Mouse (Mus musculus) cerebellum, postnatal 4 days (tissue): ENCODE results near the gene Lrrc29.

Source experiments
- DNase-seq, 2 experiments: peaks; one replicate each; pipeline ENCODE4 v3.0.0; 2022; ENCODE audit warnings: low spot score in 2 of 2, mixed read lengths in 1 of 2

Gene Lrrc29

DNA sequence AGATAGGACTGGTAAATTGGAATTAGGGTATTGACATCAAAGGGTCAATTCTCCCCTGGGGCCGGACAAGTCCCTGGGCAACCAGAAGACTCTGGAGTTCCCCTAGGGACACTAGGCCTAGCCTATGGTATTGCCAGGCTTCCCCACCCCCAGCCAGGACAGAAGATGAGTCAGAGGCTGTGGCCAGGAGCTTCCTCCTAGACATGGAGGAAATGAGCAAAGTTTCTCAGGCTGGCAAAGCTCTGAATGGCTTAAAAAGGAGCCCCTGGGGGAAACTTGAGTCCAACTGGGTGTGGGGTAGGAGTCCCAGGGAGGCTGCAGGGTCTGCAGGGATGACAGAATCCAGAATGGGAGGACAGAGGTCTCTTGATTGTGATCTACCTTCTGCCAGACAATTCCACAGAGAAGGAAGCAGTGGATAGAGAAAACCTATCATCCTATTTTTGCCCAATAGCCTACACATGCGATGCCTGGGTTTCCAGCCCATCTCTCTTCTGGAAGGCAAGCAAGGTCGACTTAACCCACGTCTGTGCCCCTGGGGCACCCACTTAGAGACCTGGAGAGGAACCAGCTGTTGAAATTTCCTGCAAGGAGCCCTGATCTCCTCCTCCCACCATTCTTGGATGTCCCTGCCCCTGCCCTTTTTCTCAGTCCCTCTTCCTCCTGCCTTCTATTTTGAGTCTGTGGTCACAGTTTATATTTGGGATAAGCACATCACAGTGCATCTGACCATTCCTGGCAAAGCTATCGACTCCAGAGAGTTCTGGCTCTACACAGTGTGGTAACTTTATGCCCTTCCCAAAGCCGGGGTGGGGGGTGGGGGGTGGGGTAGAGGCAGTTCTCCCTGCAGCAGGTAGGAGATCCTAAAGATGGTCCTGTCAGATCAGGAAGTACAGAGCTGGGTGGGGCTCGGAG lies 19.2 kb upstream of the Lrrc29 start:
- DNase-seq: no peak

DNA sequence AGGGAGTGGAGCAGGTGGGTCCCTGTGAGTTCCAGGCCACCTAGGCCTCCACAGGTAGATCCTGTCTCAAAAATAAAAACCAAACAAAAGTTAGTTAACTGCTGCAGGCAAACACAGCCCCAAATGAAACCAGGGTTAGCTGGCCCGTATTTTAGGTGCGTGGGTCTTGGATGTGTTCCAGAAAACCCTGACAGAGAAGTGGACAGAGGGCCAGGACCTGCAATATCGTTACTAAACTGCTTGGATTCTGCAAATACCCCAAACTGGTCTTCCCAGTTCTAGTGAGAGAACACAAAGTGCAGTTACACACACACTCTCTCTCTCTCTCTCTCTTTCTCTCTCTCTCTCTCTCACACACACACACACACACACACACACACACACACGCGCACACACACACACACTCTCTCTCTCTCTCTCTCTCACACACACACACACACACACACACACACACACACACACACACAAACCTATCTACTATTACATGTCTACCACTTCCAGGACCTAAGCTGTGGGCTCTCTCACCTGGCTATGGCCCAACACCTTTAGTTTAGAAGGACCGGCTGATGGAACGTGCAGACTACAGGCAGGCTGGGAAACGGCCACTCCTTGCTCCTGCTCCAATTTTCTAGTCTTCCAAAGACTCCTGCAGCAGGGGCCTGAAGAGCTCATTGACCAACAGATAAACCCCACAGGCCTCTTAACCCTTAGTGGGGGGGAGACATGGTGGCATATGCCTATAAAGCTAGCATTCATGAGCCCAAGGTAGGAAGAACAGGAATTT lies 17.9 kb upstream of the Lrrc29 start:
- DNase-seq: no peak

DNA sequence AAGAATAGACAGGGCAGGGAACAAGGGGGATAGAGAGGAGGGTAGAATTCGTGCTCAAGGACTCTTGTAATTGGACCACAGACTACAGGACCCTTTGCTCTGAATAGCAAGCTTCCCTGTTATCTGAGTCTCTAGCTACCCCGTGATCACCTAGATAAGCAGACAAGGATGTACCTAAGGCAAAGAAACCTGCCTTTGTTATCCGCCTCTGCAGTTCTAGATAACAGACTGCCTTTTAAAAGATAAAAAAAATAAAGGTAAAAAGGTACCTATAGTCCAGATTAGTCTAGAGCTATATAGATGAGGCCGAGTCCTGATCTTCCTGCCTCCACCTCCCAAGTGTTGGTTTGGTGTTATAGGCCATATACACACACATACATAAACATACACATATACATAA lies 16.7 kb upstream of the Lrrc29 start:
- no peak for DNase-seq

DNA sequence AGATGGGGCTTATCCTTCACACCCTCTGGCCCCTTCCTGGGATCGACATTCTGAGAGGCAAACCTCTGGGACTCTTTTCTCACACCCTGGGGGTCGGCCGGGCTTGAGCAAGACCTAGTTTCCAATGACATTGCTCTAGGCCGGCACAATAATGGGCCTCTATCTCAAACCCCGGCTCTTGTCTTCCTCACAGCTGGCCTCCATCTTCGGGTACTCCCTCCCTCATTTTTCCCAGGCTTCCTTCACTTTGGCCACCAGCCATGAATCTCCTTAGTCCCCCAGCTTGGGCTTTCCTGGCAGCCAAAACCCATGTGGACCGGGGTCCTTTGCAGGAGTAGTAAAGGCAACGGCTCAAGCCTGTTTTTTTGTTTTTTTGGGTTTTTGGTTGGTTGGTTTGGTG lies 15.3 kb upstream of the Lrrc29 start:
- no peak for DNase-seq

DNA sequence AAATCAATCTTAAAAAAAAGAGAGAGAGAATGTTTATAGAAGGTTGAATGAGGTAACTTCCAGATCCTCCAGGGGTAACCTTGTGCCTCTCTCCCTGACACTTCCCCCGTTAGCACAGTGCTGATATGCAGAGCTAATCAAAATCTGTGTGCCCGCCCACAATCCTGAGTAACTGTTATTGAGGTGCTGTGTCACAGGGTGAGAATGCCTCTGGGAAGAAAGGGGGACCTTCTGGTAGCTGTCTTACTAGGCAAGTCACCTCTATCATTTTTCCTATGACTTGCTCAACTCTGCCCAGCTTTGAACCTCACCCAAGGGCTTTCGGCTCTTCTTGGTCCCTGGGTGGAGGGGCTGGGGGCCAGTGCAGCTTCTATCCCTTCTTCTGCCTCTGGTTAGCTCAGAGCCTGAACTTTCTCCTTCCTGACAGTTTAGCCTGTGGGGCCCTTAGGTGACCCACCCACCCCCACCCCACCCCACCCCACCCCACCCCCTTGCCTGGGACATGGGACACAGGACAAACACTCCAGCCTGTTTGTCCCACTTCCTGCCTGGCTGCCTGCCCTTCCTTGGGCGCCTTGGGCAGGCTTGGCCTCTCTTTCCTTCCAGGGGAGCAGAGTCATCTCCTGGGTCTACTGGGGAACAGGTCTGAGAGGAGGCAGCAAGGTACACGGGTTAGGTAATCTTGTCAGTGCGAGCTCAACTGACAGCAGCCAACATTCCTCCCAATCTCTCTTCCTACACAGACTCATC lies 14.0 kb upstream of the Lrrc29 start:
- DNase-seq: no peak

DNA sequence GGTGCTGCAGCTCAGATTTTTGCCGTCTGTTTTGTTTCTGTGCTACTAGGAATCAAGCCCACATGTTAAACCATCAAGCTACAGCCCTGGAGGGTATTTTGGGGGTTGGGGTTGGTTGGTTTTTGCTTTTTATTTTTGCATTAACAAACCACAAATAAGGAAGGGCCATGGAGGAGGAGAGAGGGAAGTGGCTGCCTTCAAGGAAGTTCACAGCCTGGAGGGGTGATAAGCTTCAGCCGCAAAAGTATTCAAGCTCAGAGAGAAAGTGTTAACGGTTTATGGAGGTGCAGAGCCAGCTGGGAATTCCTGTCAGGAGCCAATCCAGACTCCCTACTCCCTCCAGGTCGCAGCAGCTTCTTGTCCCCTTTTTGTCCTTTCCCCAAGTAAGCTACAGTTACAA lies 12.9 kb upstream of the Lrrc29 start:
- DNase-seq: no peak

DNA sequence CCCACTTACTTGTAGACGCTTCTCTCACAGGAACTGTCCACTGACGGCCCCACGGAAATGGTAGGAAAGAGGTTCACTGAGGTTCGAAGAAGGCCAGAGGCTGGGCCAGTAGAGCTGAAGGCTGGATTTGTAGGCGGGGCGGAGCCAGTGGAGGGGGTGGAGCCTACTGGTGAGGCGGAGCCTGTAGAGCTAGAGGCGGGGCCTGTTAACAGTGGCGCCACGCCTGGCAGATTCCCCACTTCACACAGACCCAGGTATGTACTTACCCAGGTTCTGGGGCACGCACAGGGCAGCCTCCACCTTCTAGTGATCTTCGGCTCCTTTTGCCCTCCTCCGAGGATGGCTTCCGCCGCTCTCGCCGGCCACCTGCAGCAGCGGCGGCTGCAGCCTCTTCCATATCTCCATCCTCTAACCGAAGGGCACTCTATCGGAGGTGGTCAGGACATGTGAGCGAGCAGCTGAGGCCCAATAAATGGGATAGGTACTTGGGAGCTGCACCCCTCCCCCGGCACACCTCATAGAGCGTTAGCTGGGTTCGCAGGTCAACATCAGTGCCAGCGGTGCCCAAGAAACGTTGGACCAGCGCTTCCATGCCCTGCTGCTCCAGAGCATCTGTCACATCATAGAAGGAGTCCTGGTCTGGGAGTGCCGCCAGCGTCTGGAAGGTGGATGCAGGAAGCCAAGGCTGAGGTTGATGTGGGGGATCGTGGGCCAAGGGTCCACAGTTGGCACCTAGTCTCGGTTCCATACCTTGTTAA lies 10.5 kb upstream of the Lrrc29 start:
- no peak for DNase-seq

DNA sequence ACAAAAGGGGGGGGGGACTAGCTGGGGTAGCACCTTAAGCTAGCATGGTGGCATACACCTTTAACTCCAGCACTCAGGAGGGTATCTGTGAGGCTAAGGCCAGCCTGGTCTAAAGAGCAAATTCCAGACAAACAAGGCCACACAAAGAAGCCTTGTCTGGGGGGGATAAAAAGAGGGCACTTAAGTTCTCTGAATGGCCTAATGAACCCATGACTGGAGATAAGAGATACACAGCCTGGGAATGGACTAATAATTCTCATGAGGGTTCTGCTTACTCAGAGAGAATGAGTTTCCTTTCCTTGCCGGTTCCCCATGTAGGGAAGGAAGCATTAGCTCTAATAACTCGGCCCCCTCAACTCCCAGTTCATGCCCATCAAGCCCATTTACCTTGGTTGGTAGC lies 6.4 kb upstream of the Lrrc29 start:
- no peak for DNase-seq

DNA sequence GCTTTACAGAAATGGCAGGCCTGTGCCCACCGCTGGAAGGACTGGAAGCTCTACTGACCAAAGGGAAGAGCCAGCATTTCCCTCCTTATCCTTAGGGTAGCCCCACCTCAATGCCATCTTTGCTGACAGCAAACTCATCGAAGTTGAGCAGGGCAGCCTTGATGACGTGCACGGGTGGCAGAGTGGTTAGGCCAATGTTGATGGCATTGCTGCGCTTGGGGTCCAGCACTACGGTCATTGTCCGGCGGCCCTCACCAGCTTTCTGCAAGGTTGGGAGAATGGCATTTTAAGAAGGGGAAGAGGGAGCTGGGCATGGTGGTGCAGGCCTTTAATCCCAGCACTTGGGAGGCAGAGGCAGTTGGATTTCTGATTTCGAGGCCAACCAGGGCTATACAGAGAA lies 5.9 kb upstream of the Lrrc29 start:
- DNase-seq: no peak

DNA sequence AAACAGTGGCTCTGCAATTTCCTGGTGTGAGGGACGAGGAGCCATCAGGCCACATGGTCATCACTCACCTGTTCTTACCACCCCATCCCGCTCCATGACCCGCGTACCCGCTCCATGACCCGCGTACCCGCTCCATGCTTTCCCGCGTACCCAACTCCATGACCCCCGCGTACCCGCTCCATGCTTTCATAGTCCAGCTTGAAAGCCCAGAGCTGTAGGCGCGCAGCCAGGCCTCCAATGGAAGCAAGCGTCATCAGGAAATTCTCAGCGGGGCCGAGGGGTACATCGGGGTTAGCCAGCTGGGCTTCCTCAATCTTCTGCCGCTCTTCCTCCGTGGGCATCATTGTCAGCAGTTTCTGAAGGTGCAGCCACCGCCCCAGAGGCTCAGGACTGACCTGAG lies 5.4 kb upstream of the Lrrc29 start:
- no peak for DNase-seq

DNA sequence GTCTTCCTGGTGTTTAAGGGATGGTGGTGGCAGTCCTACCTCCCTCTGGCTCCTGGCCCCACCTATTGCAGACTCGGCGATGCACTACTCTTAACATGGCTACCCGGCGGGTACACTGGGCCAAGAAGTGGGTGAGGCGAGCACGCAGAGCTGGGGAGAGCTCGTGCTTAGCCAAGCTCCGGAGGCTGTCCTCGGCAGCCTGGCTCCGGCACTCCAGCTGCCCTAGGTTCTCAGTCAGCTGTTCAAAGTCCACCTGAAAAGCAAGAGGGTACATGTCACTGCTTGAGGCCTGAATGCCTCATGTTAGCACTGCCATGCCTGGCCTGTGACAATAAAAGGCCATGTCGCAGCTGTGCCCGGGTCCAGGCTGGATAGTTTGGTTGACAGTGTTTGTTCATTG lies 4.2 kb upstream of the Lrrc29 start:
- DNase-seq: no peak

DNA sequence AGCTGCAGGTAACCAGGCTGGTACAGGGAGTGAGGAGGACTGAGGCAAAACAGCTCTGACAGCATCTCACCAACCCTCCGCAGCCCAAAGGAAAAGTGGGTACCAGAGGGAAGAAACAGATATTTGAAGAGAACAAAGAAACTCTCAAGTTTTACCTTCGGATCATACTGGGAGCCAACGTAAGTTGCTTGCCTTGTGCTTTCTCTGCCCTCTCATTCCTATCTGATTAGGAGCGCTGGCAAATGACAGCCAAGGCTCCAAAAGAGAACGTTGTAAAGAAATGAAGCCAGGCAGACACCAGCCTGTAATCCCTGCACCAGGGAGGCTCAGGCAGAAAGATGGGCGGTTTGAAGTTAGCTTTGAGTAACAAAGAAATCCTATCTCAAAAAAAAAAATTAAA lies 890 bp upstream of the Lrrc29 start:
- no peak for DNase-seq

DNA sequence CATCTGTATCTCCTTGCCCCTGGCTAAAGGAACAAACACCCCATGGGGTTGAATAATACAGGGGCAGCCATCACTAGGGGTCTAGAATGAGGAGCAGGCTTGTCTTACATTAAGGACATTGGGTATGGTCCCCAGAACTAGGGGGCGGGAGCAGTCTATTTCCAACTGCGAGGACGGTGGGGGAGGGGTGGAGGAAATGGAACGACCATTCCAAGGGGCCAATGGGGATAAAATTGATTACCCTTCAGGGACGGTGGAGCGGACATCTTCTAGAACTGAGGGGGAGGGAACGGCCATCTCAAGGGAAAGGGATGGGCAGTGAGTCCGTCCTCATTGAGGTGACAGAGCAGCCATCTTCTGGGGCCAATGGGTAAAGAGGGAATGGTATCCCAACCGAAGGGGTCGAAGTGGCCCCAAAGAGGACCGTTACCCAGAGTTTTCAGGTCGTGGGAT lies 411 bp downstream of the Lrrc29 start:
- DNase-seq: no peak

DNA sequence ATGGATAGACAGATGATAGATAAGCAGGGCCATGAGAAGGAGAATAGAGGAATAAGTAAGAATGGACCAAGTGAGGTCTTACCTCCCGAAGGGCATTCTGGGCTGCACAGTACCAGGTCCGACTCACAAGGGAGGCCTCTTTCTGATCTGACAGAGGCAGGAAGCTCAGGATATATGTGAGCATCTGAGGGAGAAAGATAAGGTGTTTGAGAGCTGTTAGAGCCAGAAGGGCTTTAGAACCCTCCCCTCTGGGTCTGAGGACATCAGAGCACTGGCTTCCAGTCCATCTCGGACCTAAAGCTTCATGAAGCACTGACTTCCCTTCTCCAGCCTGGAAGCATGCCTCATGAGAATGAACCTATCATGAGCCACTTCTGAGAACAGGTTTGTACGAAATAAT lies 2.9 kb downstream of the Lrrc29 start:
- DNase-seq: no peak

DNA sequence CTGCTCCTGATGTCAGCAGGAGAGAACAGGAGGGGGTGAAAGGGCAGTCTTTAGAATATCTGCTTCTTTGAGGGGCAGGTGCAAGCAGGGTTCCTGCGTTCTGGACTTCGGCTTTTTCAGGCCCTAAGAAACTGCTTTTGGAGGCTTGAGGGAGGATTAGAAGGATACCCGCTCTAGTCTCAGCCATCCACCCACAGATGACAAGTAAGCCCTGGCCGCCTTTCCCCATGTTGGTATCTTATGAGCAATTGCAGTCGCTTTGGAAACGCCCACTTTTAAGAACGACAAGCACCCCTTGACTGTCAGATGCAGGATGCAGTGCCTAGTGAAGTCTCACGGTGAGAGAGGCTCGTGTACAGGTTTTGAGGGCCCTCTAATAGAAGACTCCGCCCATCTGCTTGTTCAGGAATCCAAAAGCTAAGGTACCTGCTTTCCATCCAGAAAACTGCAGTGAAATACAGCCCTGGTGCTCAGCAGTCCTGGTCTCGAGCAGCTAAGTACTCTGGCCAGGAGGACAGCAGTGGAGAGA lies 7.4 kb downstream of the Lrrc29 start:
- DNase-seq: no peak

DNA sequence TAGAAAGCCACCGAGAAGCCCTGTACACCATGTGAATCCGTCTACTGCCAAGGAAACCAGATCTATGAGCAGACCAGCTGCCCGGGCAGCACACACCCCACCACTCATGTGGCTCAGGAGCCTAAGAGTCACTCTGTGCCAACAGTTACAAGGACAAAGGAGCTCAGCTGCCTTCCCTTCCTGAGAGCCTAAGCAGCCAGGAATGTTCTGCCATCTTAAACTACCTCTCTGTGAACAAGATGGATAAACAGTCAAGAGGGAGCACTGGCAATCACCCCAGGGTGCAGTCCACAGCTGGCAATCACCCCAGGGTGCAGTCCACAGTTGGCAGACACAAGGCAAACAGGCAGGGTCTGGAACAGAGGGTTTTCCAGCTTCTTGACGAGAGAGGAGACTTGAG lies 8.1 kb downstream of the Lrrc29 start:
- no peak for DNase-seq

DNA sequence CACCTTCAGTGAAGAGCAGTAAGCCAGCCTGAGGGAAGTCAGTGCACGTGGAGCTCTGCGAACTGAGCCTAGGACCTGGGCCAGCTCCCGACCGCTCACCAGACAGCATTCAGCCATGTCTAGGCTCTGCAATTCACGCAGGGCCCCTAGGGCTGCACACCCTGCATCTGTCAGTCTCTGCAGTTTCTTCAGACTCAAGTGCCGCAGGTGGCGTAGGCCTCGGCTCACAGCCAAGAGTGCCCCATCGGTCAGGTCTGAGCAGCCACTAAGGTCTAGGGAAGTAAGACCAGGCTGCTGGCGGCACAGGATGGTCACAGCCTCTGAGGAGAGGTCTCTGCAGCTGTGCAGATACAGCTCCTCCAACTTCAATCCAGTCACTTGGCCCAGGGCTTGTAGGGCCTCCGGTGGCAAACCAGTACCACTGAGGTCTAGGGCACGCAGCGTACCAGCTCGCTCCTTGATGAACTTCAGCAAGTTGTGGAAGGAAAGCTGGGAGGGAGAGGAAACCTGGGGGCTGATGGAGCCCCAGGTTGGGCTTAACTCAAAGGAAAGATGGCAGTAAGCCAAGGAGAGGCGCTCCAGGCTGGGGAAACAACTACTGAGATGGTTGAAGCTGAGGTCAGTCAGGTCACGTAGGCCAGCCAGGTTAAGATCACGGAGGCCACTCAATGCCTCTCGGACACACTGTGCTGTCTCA lies 10.9 kb downstream of the Lrrc29 start:
- DNase-seq: no peak

DNA sequence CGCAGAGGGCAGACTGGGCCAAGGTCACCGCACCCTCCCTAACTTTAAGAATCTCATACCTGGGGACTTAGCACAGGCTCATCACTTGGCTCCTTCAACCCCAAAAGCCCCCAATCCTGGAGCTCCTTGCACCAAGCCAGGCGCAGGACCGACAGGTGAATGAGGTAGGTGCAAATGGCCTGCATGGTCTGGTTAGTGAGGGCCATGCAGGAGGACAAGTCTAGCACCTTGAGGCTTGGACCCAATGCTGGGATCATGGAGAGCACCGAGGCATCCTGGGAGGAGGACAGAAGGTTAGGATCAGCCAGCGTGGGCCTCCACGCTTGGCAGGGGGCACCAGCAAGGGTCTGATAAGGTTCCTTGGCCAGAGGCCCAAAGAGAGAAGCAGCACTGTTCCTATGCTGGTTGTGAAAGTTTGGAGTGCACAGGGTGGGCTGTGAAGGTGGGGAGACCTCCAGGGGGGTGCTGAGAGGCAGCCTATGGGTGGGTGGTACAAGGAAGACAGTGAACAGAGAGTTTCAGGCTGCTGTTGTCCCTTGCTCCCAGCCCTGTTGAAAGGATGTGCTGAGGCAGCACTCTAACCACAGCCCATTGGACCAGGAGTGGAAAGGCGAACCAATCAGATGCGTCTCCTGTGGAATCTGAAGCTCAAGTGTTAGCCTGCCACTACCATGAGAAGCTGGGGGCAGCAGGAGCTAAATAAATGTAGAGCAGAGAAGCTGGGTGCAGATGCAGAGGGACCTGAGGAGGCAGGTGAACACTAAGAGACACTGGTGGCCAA lies 12.3 kb downstream of the Lrrc29 start:
- DNase-seq: no peak

DNA sequence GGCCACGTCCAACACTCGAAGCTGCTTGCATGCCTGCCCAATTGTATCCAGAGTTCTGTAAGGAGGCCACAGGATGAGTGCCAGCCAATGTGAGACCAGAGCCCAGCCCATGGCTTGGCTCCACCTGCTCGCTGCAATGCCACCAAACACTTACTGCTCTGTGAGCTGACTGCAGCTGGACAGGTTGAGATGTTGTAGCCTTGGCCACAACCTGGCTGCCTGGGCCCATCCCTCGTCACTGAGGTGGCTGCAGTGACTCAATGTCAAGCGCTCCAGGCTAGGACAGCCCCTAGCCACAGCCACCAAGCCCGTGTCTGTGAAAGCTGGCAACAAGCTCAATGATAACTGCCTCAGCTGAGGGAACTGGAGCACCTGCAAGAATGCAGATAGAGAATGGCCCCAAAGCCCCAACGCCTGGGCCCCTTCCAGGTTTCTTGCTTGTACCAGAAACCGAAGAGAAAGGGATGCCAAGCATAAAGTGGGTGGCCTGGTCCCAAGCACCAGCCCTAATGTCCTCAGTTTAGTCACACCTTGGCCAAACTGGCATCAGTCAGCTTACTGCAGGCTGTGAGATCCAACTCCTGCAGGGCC lies 13.1 kb downstream of the Lrrc29 start:
- no peak for DNase-seq

DNA sequence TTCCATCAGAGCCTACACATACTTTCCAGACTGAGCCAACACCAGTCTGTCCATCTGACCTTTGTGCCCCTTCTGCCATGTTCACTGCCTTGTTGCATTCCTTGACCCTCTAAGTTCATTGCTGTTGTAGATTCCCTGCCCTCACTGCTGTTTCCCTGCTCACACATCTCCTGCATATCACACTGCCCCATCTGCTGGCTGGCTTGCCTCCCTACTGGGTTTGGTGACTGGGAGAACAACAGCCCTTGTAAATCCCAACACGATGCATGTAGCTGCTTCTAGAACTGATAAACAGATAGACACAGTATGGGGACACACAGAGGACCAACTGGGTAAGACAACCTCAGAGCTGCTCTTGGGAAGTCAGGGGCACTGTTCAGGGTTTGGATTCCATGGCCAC lies 14.4 kb downstream of the Lrrc29 start:
- DNase-seq: no peak
